Mouse (Mus musculus) liver, embryonic 16.5 days (tissue): ENCODE results near the gene Misp. TPM values are rescaled to one million over a fixed set of nuclear protein-coding genes. Genes with fewer than 3 reads are reported as not detected.
A peak's percentile ranks its signal among the peaks of the same experiment; 100 is the strongest.

Experiments used
- ATAC-seq: fragments of 200-750 bp; cut with Nextera tagmentation; 2 replicates; pipeline ENCODE4 v1.8.0; 2017; ENCODE audit warnings: low read depth, mild to moderate bottlenecking, moderate number of reproducible peaks, moderate library complexity
- H3K27ac ChIP-seq: fragments of 300-500 bp; sonication (generic); 2 replicates; pipeline ENCODE4 v1.5.1; 2014; ENCODE audit warnings: mild to moderate bottlenecking, low read length
- H3K27me3 ChIP-seq: fragments of 300-500 bp; sonication (generic); 2 replicates; pipeline ENCODE4 v1.6.1; 2014; ENCODE audit warnings: low read depth, low read length, mixed read lengths; ENCODE audit not compliant: control insufficient read depth, insufficient read depth
- H3K36me3 ChIP-seq: fragments of 300-500 bp; sonication (generic); 2 replicates; pipeline ENCODE4 v1.6.1; 2014; ENCODE audit warnings: mild to moderate bottlenecking; ENCODE audit not compliant: control insufficient read depth, insufficient read depth
- H3K4me1 ChIP-seq: fragments of 300-500 bp; sonication (generic); 2 replicates; pipeline ENCODE4 v1.6.1; 2014; ENCODE audit warnings: low read depth, low read length, mixed read lengths; ENCODE audit not compliant: control insufficient read depth
- H3K4me2 ChIP-seq: fragments of 300-500 bp; sonication (generic); 2 replicates; pipeline ENCODE4 v1.6.1; 2014; ENCODE audit warnings: low read depth, low read length, mixed read lengths
- H3K4me3 ChIP-seq: fragments of 300-500 bp; sonication (generic); 2 replicates; pipeline ENCODE4 v1.5.1; 2014; ENCODE audit warnings: low read depth, mild to moderate bottlenecking, low read length
- H3K9ac ChIP-seq: fragments of 300-500 bp; sonication (generic); 2 replicates; pipeline ENCODE4 v1.6.1; 2014; ENCODE audit warnings: low read depth, low read length
- H3K9me3 ChIP-seq: fragments of 300-500 bp; sonication (generic); replicated peaks from 2 replicates; pipeline ENCODE4 v1.6.1; 2016; ENCODE audit warnings: low read length; ENCODE audit not compliant: control insufficient read depth
- WGBS: fragments of 180-500 bp; shearing (Covaris S2); extraction: QIAGEN DNeasy Blood & Tissue Kit; methylation state at CpG from one replicate; pipeline ENCODE4 v1.1.7; 2014; ENCODE audit not compliant: insufficient replicate concordance; 5-methylcytosine and 5-hydroxymethylcytosine counted together
- polyA plus RNA-seq: library from polyadenylated mRNA; unstranded; fragments of >200 nt; fragmentation: Nextera tagmentation; extraction: Ambion mirVana; gene quantifications from 2 replicates; pipeline ENCODE4 v1.2.1, GENCODE M21; 2015

Misp gene
- polyA plus RNA-seq, 1 experiment from 2014 or later: 1.4 TPM

GRCm38 (mm10) chr10:79852827-79853226 is 32.0 kb downstream of the Misp start:
- H3K27ac ChIP-seq: peak overlapping the region; percentile 98
- no peaks in the 10 kb centered on the region for H3K9me3 ChIP-seq
- 23% methylated on average over 8 of the region's 8 CpGs for WGBS
- peaks cover 49% of the 10 kb centered on the region for H3K4me1 ChIP-seq
- no peak for ATAC-seq
- H3K9ac ChIP-seq: peak overlapping the region; percentile 73
- H3K4me3 ChIP-seq: peak overlapping the region; percentile 98
- no peaks in the 10 kb centered on the region for H3K27me3 ChIP-seq
- peak overlapping the region; percentile 99 for H3K4me2 ChIP-seq
- peaks cover 10% of the 10 kb centered on the region for H3K36me3 ChIP-seq

GRCm38 (mm10) chr10:79853392-79853791 is 32.6 kb downstream of the Misp start:
- under 1% methylated on average over 15 of the region's 15 CpGs for WGBS
- Histone ChIP-seq H3K27me3 (no peaks in the 10 kb centered on the region), H3K9ac (peak overlapping the region; percentile 73), H3K27ac (peak overlapping the region; percentile 98), H3K4me1 (peaks cover 55% of the 10 kb centered on the region), H3K4me3 (peak overlapping the region; percentile 98), H3K4me2 (peak overlapping the region; percentile 99), H3K9me3 (no peaks in the 10 kb centered on the region), H3K36me3 (peaks cover 13% of the 10 kb centered on the region)
- peak; percentile 15; the same call in 1 of the 2 replicates for ATAC-seq

GRCm38 (mm10) chr10:79853860-79854795 is 33.3 kb downstream of the Misp start, which contains the start of gene Ptbp1:
Ptbp1 (plus strand) TSS chr10:79854427.
- peak within 1 kb of the TSS; percentile 99 for H3K4me2 ChIP-seq
- H3K4me1 ChIP-seq: peaks cover 59% of the 10 kb centered on the region
- WGBS: under 1% methylated on average over 75 of the region's 75 CpGs
- peak within 1 kb of the TSS; percentile 98 for H3K27ac ChIP-seq
- peaks cover 20% of the 10 kb centered on the region for H3K36me3 ChIP-seq
- no peaks in the 10 kb centered on the region for H3K9me3 ChIP-seq
- peak within 1 kb of the TSS; percentile 93 for H3K9ac ChIP-seq
- no peaks in the 10 kb centered on the region for H3K27me3 ChIP-seq
- H3K4me3 ChIP-seq: peak within 1 kb of the TSS; percentile 98
- peak; percentile 90 for ATAC-seq

- peak overlapping the region; percentile 93 for H3K9ac ChIP-seq
- peak overlapping the region; percentile 84 for H3K4me2 ChIP-seq
- ATAC-seq: peak; percentile 12
- peaks cover 59% of the 10 kb centered on the region for H3K4me1 ChIP-seq
- H3K27me3 ChIP-seq: no peaks in the 10 kb centered on the region
- 0% methylated on average over 75 of the region's 83 CpGs for WGBS
- peak overlapping the region; percentile 97 for H3K27ac ChIP-seq
- H3K36me3 ChIP-seq: peaks cover 28% of the 10 kb centered on the region
- H3K9me3 ChIP-seq: no peaks in the 10 kb centered on the region
- H3K4me3 ChIP-seq: peak overlapping the region; percentile 98
Observed at GRCm38 (mm10) chr10:79854801-79855541, 34.2 kb downstream of the Misp start.

- Histone ChIP-seq H3K4me3 (peak overlapping the region; percentile 98), H3K9ac (peak overlapping the region; percentile 93), H3K36me3 (peaks cover 35% of the 10 kb centered on the region), H3K9me3 (no peaks in the 10 kb centered on the region), H3K27ac (peak overlapping the region; percentile 97), H3K4me2 (peak overlapping the region; percentile 84), H3K4me1 (peaks cover 59% of the 10 kb centered on the region), H3K27me3 (no peaks in the 10 kb centered on the region)
- under 1% methylated on average over 10 of the region's 10 CpGs for WGBS
- ATAC-seq: no peak
Observed at GRCm38 (mm10) chr10:79855558-79856184, 34.9 kb downstream of the Misp start.

GRCm38 (mm10) chr10:79856280-79856679 is 35.5 kb downstream of the Misp start:
- H3K27me3 ChIP-seq: no peaks in the 10 kb centered on the region
- peak overlapping the region; percentile 97 for H3K27ac ChIP-seq
- H3K4me3 ChIP-seq: peak overlapping the region; percentile 98
- H3K4me1 ChIP-seq: peaks cover 58% of the 10 kb centered on the region
- WGBS: 27% methylated on average over 6 of the region's 6 CpGs
- no peaks in the 10 kb centered on the region for H3K9me3 ChIP-seq
- H3K36me3 ChIP-seq: peaks cover 41% of the 10 kb centered on the region
- H3K9ac ChIP-seq: peak overlapping the region; percentile 93
- ATAC-seq: no peak
- peak overlapping the region; percentile 84 for H3K4me2 ChIP-seq

- peaks cover 53% of the 10 kb centered on the region for H3K4me1 ChIP-seq
- H3K9ac ChIP-seq: peak overlapping the region; percentile 93
- peak overlapping the region; percentile 98 for H3K4me3 ChIP-seq
- H3K27me3 ChIP-seq: no peaks in the 10 kb centered on the region
- H3K9me3 ChIP-seq: no peaks in the 10 kb centered on the region
- no peak for ATAC-seq
- H3K36me3 ChIP-seq: peaks cover 47% of the 10 kb centered on the region
- peak overlapping the region; percentile 84 for H3K4me2 ChIP-seq
- 25% methylated on average over 7 of the region's 7 CpGs for WGBS
- H3K27ac ChIP-seq: peak overlapping the region; percentile 97
Observed at GRCm38 (mm10) chr10:79856704-79857451, 36.1 kb downstream of the Misp start.

- peaks cover 53% of the 10 kb centered on the region for H3K36me3 ChIP-seq
- H3K9me3 ChIP-seq: no peaks in the 10 kb centered on the region
- H3K4me3 ChIP-seq: peak overlapping the region; percentile 98
- H3K4me2 ChIP-seq: peak overlapping the region; percentile 84
- peak overlapping the region; percentile 54 for H3K27ac ChIP-seq
- H3K4me1 ChIP-seq: peaks cover 47% of the 10 kb centered on the region
- 17% methylated on average over 4 of the region's 4 CpGs for WGBS
- no peak for ATAC-seq
- peak overlapping the region; percentile 93 for H3K9ac ChIP-seq
- H3K27me3 ChIP-seq: no peaks in the 10 kb centered on the region
Observed at GRCm38 (mm10) chr10:79857452-79857811, 36.6 kb downstream of the Misp start.
